Mouse (Mus musculus) testis, adult 2 months (tissue): ENCODE results near the gene Zfp42. TPM values are rescaled to one million over a fixed set of nuclear protein-coding genes. Genes with fewer than 3 reads are reported as not detected.
"Not testable (repeated sequence)": the region's sequence is repeated elsewhere in the genome, so short reads cannot be mapped to it uniquely, and the experiment has no call there.

Source experiments
- H3K27ac ChIP-seq: fragments of 200-500 bp; 2 replicates; pipeline ENCODE4 v1.5.1; 2012; ENCODE audit warnings: low read depth, low read length; ENCODE audit not compliant: control insufficient read depth, insufficient read depth
- H3K27me3 ChIP-seq: fragments of 200-500 bp; 2 replicates; pipeline ENCODE4 v1.6.1; 2012; ENCODE audit warnings: mild to moderate bottlenecking, low read length, moderate library complexity; ENCODE audit not compliant: control insufficient read depth, insufficient read depth
- H3K36me3 ChIP-seq: fragments of 200-500 bp; 2 replicates; pipeline ENCODE4 v1.6.1; 2012; ENCODE audit warnings: mild to moderate bottlenecking, low read length; ENCODE audit not compliant: control insufficient read depth, insufficient read depth
- H3K4me1 ChIP-seq: fragments of 200-500 bp; 2 replicates; pipeline ENCODE4 v1.6.1; 2012; ENCODE audit warnings: low read length; ENCODE audit not compliant: control insufficient read depth, insufficient read depth
- H3K4me3 ChIP-seq: fragments of 200-500 bp; 2 replicates; pipeline ENCODE4 v1.5.1; 2012; ENCODE audit warnings: low read depth, mild to moderate bottlenecking, low read length, moderate library complexity, mixed read lengths; ENCODE audit not compliant: control insufficient read depth
- CTCF ChIP-seq: fragments of 200-500 bp; IDR thresholded peaks from 2 replicates; pipeline ENCODE4 v1.5.1; 2012; ENCODE audit warnings: low read depth, mild to moderate bottlenecking, inconsistent platforms, low read length, moderate library complexity; ENCODE audit not compliant: control insufficient read depth, insufficient read depth, insufficient replicate concordance
- POLR2A ChIP-seq: fragments of 200-500 bp; IDR thresholded peaks from 2 replicates; pipeline ENCODE4 v1.6.1; 2012; ENCODE audit warnings: low read depth, mild to moderate bottlenecking, inconsistent platforms, low read length, moderate library complexity; ENCODE audit not compliant: control insufficient read depth
- polyA plus RNA-seq: library from polyadenylated mRNA; depleted of rRNA; stranded (reverse); fragments of >200 nt; gene quantifications from 2 replicates; pipeline ENCODE4 v1.2.3, GENCODE M21; 2012; rRNA removed

The Zfp42 gene
- polyA plus RNA-seq = 3.8 and 4.0 TPM in 2 replicates

- Histone ChIP-seq H3K36me3 (no peaks in the 10 kb centered on the region), H3K27ac (peak within 1 kb of the TSS; percentile 36; the same call in 1 of the 2 replicates), H3K4me3 (peak within 1 kb of the TSS; percentile 99), H3K27me3 (no peaks in the 10 kb centered on the region), H3K4me1 (peaks cover 11% of the 10 kb centered on the region)
- no peak for TF ChIP-seq CTCF
Observed at GRCm38 (mm10) chr8:43306896-43307295, at the start of gene Zfp42. Zfp42 (minus strand) TSS chr8:43306980.

GRCm38 (mm10) chr8:43356069-43356770 is 49.4 kb upstream of the Zfp42 start:
- Histone ChIP-seq H3K27me3 (no peaks in the 10 kb centered on the region), H3K4me3 (no peak overlapping the region), H3K4me1 (no peaks in the 10 kb centered on the region), H3K36me3 (no peaks in the 10 kb centered on the region), H3K27ac (no peak overlapping the region)
- TF ChIP-seq POLR2A (no peak), CTCF (no peak)

GRCm38 (mm10) chr8:43352241-43352640 is 45.5 kb upstream of the Zfp42 start:
- H3K27ac ChIP-seq, H3K4me3 ChIP-seq, H3K36me3 ChIP-seq, H3K4me1 ChIP-seq, H3K27me3 ChIP-seq: not testable (repeated sequence)

- no peak for TF ChIP-seq CTCF
- no peak for TF ChIP-seq POLR2A
- Histone ChIP-seq H3K27ac (no peak overlapping the region), H3K4me1 (no peaks in the 10 kb centered on the region), H3K4me3 (no peak overlapping the region), H3K27me3 (no peaks in the 10 kb centered on the region), H3K36me3 (no peaks in the 10 kb centered on the region)
Observed at GRCm38 (mm10) chr8:43338555-43338954, 31.8 kb upstream of the Zfp42 start.

GRCm38 (mm10) chr8:43333465-43333864 is 26.7 kb upstream of the Zfp42 start:
- Histone ChIP-seq H3K4me1 (no peaks in the 10 kb centered on the region; the same call in 1 of the 2 replicates), H3K4me3 (no peak overlapping the region), H3K36me3 (no peaks in the 10 kb centered on the region), H3K27ac (no peak overlapping the region), H3K27me3 (no peaks in the 10 kb centered on the region)
- TF ChIP-seq CTCF = peak; percentile 71; the same call in 1 of the 2 replicates
- no peak for TF ChIP-seq POLR2A

- Histone ChIP-seq H3K27ac (no peak overlapping the region), H3K36me3 (no peaks in the 10 kb centered on the region), H3K4me3 (no peak overlapping the region), H3K27me3 (no peaks in the 10 kb centered on the region), H3K4me1 (no peaks in the 10 kb centered on the region; the same call in 1 of the 2 replicates)
- TF ChIP-seq POLR2A (no peak), CTCF (no peak)
Observed at GRCm38 (mm10) chr8:43331657-43332056, 24.9 kb upstream of the Zfp42 start.

GRCm38 (mm10) chr8:43329913-43330705 is 23.3 kb upstream of the Zfp42 start:
- TF ChIP-seq POLR2A (no peak), CTCF (no peak)
- H3K27ac ChIP-seq = no peak overlapping the region
- H3K4me1 ChIP-seq = no peaks in the 10 kb centered on the region; the same call in 1 of the 2 replicates
- no peak overlapping the region for H3K4me3 ChIP-seq
- H3K36me3 ChIP-seq = no peaks in the 10 kb centered on the region
- H3K27me3 ChIP-seq = no peaks in the 10 kb centered on the region

GRCm38 (mm10) chr8:43328666-43329065 is 21.9 kb upstream of the Zfp42 start:
- Histone ChIP-seq H3K27ac (no peak overlapping the region), H3K36me3 (no peaks in the 10 kb centered on the region), H3K27me3 (no peaks in the 10 kb centered on the region), H3K4me3 (no peak overlapping the region), H3K4me1 (no peaks in the 10 kb centered on the region; the same call in 1 of the 2 replicates)
- TF ChIP-seq CTCF (no peak), POLR2A (no peak)
